Mouse (Mus musculus) erythroblast, embryonic 14.5 days (primary cell): ENCODE measurements around the gene Enoph1.

Experiments used
- GATA1 ChIP-seq: IDR thresholded peaks from 2 replicates; pipeline ENCODE4 v1.6.1; 2012; ENCODE audit warnings: low read length, inconsistent platforms, mixed read lengths
- TAL1 ChIP-seq: IDR thresholded peaks from 3 replicates; pipeline ENCODE4 v1.6.1; 2012; ENCODE audit warnings: low read length, inconsistent platforms, mixed read lengths

GRCm38 (mm10) chr5:100020089-100020488 lies 19.7 kb upstream of the Enoph1 start:
- TF ChIP-seq GATA1 (no peak), TAL1 (no peak)
